Mouse (Mus musculus) MEL (cell line): Measurements from ENCODE around the gene Bcat2. TPM values are rescaled to one million over a fixed set of nuclear protein-coding genes. Genes with fewer than 3 reads are reported as not detected.

Experiments
- DNase-seq: peaks from one replicate; pipeline ENCODE4 v3.0.0; 2011; ENCODE audit warnings: low read depth, low spot score
- H3K27ac ChIP-seq: 2 replicates; pipeline ENCODE4 v1.5.1; 2012; ENCODE audit warnings: low read depth, mild to moderate bottlenecking, control low read depth, low read length, moderate library complexity; ENCODE audit not compliant: control insufficient read depth
- H3K27me3 ChIP-seq, 2 experiments: fragments of 150-350 bp in 1 of 2; sonication (generic) in 1 of 2; 2 replicates each; pipeline ENCODE4 v1.6.1; 2012; ENCODE audit warnings: low read length in 2 of 2, mild to moderate bottlenecking in 2 of 2, improper control_type of control experiment in 1 of 2, moderate library complexity in 1 of 2; ENCODE audit not compliant: insufficient read depth in 2 of 2, control insufficient read depth in 1 of 2
- H3K36me3 ChIP-seq, 2 experiments: 2 replicates each; pipeline ENCODE4 v1.6.1; 2012 to 2014; ENCODE audit warnings: low read length in 2 of 2, improper control_type of control experiment in 1 of 2, inconsistent platforms in 1 of 2, mild to moderate bottlenecking in 1 of 2; ENCODE audit not compliant: insufficient read depth in 2 of 2, control insufficient read depth in 1 of 2
- H3K4me1 ChIP-seq, 2 experiments: fragments of 150-350 bp in 1 of 2; sonication (generic) in 1 of 2; 2 replicates each; pipeline ENCODE4 v1.6.1; 2012; ENCODE audit warnings: low read length in 2 of 2, improper control_type of control experiment in 1 of 2, mild to moderate bottlenecking in 1 of 2; ENCODE audit not compliant: insufficient read depth in 2 of 2, control insufficient read depth in 1 of 2
- H3K4me3 ChIP-seq, 2 experiments: fragments of 150-350 bp in 1 of 2; sonication (generic) in 1 of 2; 2 replicates each; pipeline ENCODE4 v1.5.1; 2012; ENCODE audit warnings: low read depth in 2 of 2, low read length in 2 of 2, mild to moderate bottlenecking in 2 of 2, moderate library complexity in 2 of 2, control low read depth in 1 of 2, improper control_type of control experiment in 1 of 2; ENCODE audit not compliant: control insufficient read depth in 1 of 2, insufficient read depth in 1 of 2
- H3K79me2 ChIP-seq: 2 replicates; pipeline ENCODE4 v1.6.1; 2012; ENCODE audit warnings: mild to moderate bottlenecking, low read length, moderate library complexity; ENCODE audit not compliant: control insufficient read depth, poor library complexity, insufficient read depth
- H3K9ac ChIP-seq: 2 replicates; pipeline ENCODE4 v1.6.1; 2012; ENCODE audit warnings: low read depth, mild to moderate bottlenecking, control low read depth, low read length, moderate library complexity; ENCODE audit not compliant: control insufficient read depth, poor library complexity, severe bottlenecking
- H3K9me3 ChIP-seq: fragments of 150-350 bp; sonication (generic); replicated peaks from 2 replicates; pipeline ENCODE4 v1.6.1; 2012; ENCODE audit warnings: mild to moderate bottlenecking, low read length, improper control_type of control experiment, moderate library complexity; ENCODE audit not compliant: insufficient read depth
- BHLHE40 ChIP-seq: IDR thresholded peaks from 2 replicates; pipeline ENCODE4 v1.6.1; 2012; ENCODE audit warnings: low read depth, mild to moderate bottlenecking, inconsistent platforms, low read length, improper control_type of control experiment, borderline replicate concordance
- EP300 ChIP-seq, 2 experiments: IDR thresholded peaks; 2 replicates each; pipeline ENCODE4 v1.6.1; 2011; ENCODE audit warnings: improper control_type of control experiment in 2 of 2, low read length in 2 of 2, low read depth in 1 of 2, mild to moderate bottlenecking in 1 of 2
- HCFC1 ChIP-seq: IDR thresholded peaks from 2 replicates; pipeline ENCODE4 v1.6.1; 2012; ENCODE audit warnings: low read depth, mild to moderate bottlenecking, inconsistent platforms, low read length, improper control_type of control experiment, moderate library complexity
- MAFK ChIP-seq: IDR thresholded peaks from 2 replicates; pipeline ENCODE4 v1.6.1; 2011; ENCODE audit warnings: low read depth, mild to moderate bottlenecking, low read length, improper control_type of control experiment, borderline replicate concordance
- MAX ChIP-seq: IDR thresholded peaks from 2 replicates; pipeline ENCODE4 v1.6.1; 2011; ENCODE audit warnings: low read length, improper control_type of control experiment
- MEF2A ChIP-seq: IDR thresholded peaks from 2 replicates; pipeline ENCODE4 v1.6.1; 2014; ENCODE audit warnings: low read depth, mild to moderate bottlenecking, inconsistent platforms, low read length, improper control_type of control experiment; ENCODE audit not compliant: poor library complexity, insufficient replicate concordance, severe bottlenecking; ENCODE audit errors: extremely low read depth
- MXI1 ChIP-seq: IDR thresholded peaks from 2 replicates; pipeline ENCODE4 v1.6.1; 2011; ENCODE audit warnings: mild to moderate bottlenecking, low read depth, low read length, improper control_type of control experiment
- MYB ChIP-seq: IDR thresholded peaks from 2 replicates; pipeline ENCODE4 v1.6.1; 2011; ENCODE audit warnings: mild to moderate bottlenecking, low read depth, low read length, improper control_type of control experiment
- NRF1 ChIP-seq: IDR thresholded peaks from 2 replicates; pipeline ENCODE4 v1.6.1; 2014; ENCODE audit warnings: low read depth, mild to moderate bottlenecking, inconsistent platforms, low read length, improper control_type of control experiment, moderate library complexity; ENCODE audit not compliant: poor library complexity, insufficient read depth, severe bottlenecking
- POLR2AphosphoS2 ChIP-seq: IDR thresholded peaks from 2 replicates; pipeline ENCODE4 v1.6.1; 2011; ENCODE audit warnings: low read length, improper control_type of control experiment
- SIN3A ChIP-seq: IDR thresholded peaks from 2 replicates; pipeline ENCODE4 v1.6.1; 2012; ENCODE audit warnings: low read length, improper control_type of control experiment, inconsistent platforms
- SMC3 ChIP-seq: IDR thresholded peaks from 2 replicates; pipeline ENCODE4 v1.6.1; 2011; ENCODE audit warnings: low read depth, low read length, improper control_type of control experiment
- TBP ChIP-seq: IDR thresholded peaks from 2 replicates; pipeline ENCODE4 v1.8.0; 2011; ENCODE audit warnings: low read depth, low read length, improper control_type of control experiment
- UBTF ChIP-seq: IDR thresholded peaks from 2 replicates; pipeline ENCODE4 v1.6.1; 2012; ENCODE audit warnings: low read depth, mild to moderate bottlenecking, inconsistent platforms, low read length, improper control_type of control experiment, moderate library complexity, borderline replicate concordance; ENCODE audit not compliant: insufficient read depth
- USF1 ChIP-seq: IDR thresholded peaks from 2 replicates; pipeline ENCODE4 v1.6.1; 2014; ENCODE audit warnings: low read depth, mild to moderate bottlenecking, inconsistent platforms, low read length, improper control_type of control experiment, moderate library complexity
- polyA plus RNA-seq, 2 experiments: library from polyadenylated mRNA; stranded (reverse) in 1 of 2; unstranded in 1 of 2; fragments of >175 nt in 1 of 2; fragments of >200 nt in 1 of 2; gene quantifications; 2 replicates each; pipeline versions ENCODE4 v1.2.1 to v1.2.4; 2012; ENCODE audit warnings: low replicate concordance in 2 of 2, low read depth in 1 of 2; ENCODE audit not compliant: insufficient read length in 2 of 2, insufficient read depth in 1 of 2, missing spikeins in 1 of 2
- total RNA-seq: library from RNA; depleted of rRNA; stranded (reverse); fragments of 300-350 nt; gene quantifications from 2 replicates; pipeline ENCODE4 v1.2.3, GENCODE M21; 2012

Bcat2 gene
- total and polyA plus RNA-seq, 3 experiments, result 49.4 to 140 TPM; not detected in 1

GRCm38 (mm10) chr7:45625481-45625880, 55.5 kb downstream of the Bcat2 start:
- Histone ChIP-seq H3K9ac (no peak overlapping the region), H3K27me3 (no peaks in the 10 kb centered on the region; a peak in 1 of 4 replicates), H3K79me2 (peaks cover 2% of the 10 kb centered on the region; the same call in 1 of the 2 replicates), H3K4me3 (no peak overlapping the region), H3K27ac (no peak overlapping the region), H3K36me3 (no peaks in the 10 kb centered on the region), H3K4me1 (peaks cover 0 to 15% of the 10 kb centered on the region in 2 experiments; a peak in 2 of 4 replicates), H3K9me3 (no peaks in the 10 kb centered on the region)
- TF ChIP-seq NRF1 (no peak), MAX (no peak), POLR2AphosphoS2 (no peak), SIN3A (no peak), UBTF (no peak), EP300 (IDR thresholded peaks at IDR 0.05; ENCODE audit: low read depth in 1 of 2, low read length in 2 of 2) (no peak), MYB (no peak), SMC3 (no peak), MXI1 (no peak), BHLHE40 (no peak)
- no peak for DNase-seq

- H3K27ac ChIP-seq, result no peak overlapping the region
- no peaks in the 10 kb centered on the region; a peak in 1 of 4 replicates for H3K27me3 ChIP-seq
- no peak for TF ChIP-seq HCFC1
- TF ChIP-seq USF1, result no peak
- TF ChIP-seq EP300 (IDR thresholded peaks at IDR 0.05; ENCODE audit: low read depth in 1 of 2, low read length in 2 of 2), result no peak
- TF ChIP-seq MEF2A, result no peak
- no peak for TF ChIP-seq MAFK
- no peak for TF ChIP-seq TBP
- no peak for TF ChIP-seq NRF1
- no peak for TF ChIP-seq MYB
- TF ChIP-seq, all 39 proteins: peak for 0
- Histone ChIP-seq H3K79me2 (peaks cover 2% of the 10 kb centered on the region; the same call in 1 of the 2 replicates), H3K4me1 (peaks cover 0 to 13% of the 10 kb centered on the region in 2 experiments; a peak in 1 of 4 replicates), H3K9ac (no peak overlapping the region), H3K36me3 (no peaks in the 10 kb centered on the region), H3K9me3 (no peaks in the 10 kb centered on the region), H3K4me3 (no peak overlapping the region)
- DNase-seq, result no peak
These were observed 56.7 kb downstream of the Bcat2 start for GRCm38 (mm10) chr7:45626571-45627076.
